Mouse (Mus musculus): ENCODE measurements around the gene Ccdc12. TPM values are rescaled to one million over a fixed set of nuclear protein-coding genes. Genes with fewer than 3 reads are reported as not detected.

Ccdc12 gene
- polyA plus RNA-seq, 1 experiment = 34.4 TPM

GRCm38 (mm10) chr9:110643787-110644186 lies 12.5 kb upstream of the Ccdc12 start:
- H3K4me1 ChIP-seq (ENCODE audit: control insufficient read depth, insufficient read depth, low read length) = no peaks in the 10 kb centered on the region
- TF ChIP-seq POLR2A (IDR thresholded peaks at IDR 0.05; ENCODE audit: low read depth, low read length) = no peak
- no peak overlapping the region for H3K4me3 ChIP-seq (ENCODE audit: insufficient read depth, low read length)
- H3K27ac ChIP-seq (ENCODE audit: insufficient read depth, low read length) = no peak overlapping the region

GRCm38 (mm10) chr9:110644295-110644694 lies 12.0 kb upstream of the Ccdc12 start:
- no peak overlapping the region for H3K27ac ChIP-seq (ENCODE audit: insufficient read depth, low read length)
- no peaks in the 10 kb centered on the region for H3K4me1 ChIP-seq (ENCODE audit: control insufficient read depth, insufficient read depth, low read length)
- TF ChIP-seq POLR2A (IDR thresholded peaks at IDR 0.05; ENCODE audit: low read depth, low read length) (no peak), CTCF (IDR thresholded peaks at IDR 0.05; ENCODE audit: borderline replicate concordance, insufficient read depth, low read length) (no peak)
- H3K4me3 ChIP-seq (ENCODE audit: insufficient read depth, low read length) = no peak overlapping the region

- TF ChIP-seq POLR2A (IDR thresholded peaks at IDR 0.05; ENCODE audit: low read depth, low read length) = no peak
- TF ChIP-seq CTCF (IDR thresholded peaks at IDR 0.05; ENCODE audit: borderline replicate concordance, insufficient read depth, low read length) = no peak
- Histone ChIP-seq H3K4me3 (ENCODE audit: insufficient read depth, low read length) (no peak overlapping the region), H3K4me1 (ENCODE audit: control insufficient read depth, insufficient read depth, low read length) (no peaks in the 10 kb centered on the region), H3K27ac (ENCODE audit: insufficient read depth, low read length) (no peak overlapping the region)
Measured at GRCm38 (mm10) chr9:110645219-110645618, 11.1 kb upstream of the Ccdc12 start.

- TF ChIP-seq CTCF (IDR thresholded peaks at IDR 0.05; ENCODE audit: borderline replicate concordance, insufficient read depth, low read length) (no peak), POLR2A (IDR thresholded peaks at IDR 0.05; ENCODE audit: low read depth, low read length) (no peak)
- Histone ChIP-seq H3K4me1 (ENCODE audit: control insufficient read depth, insufficient read depth, low read length) (no peaks in the 10 kb centered on the region; the same call in 1 of the 2 replicates), H3K27ac (ENCODE audit: insufficient read depth, low read length) (no peak overlapping the region), H3K4me3 (ENCODE audit: insufficient read depth, low read length) (no peak overlapping the region)
Measured at GRCm38 (mm10) chr9:110649775-110650174, 6.5 kb upstream of the Ccdc12 start.

- TF ChIP-seq POLR2A (IDR thresholded peaks at IDR 0.05; ENCODE audit: low read depth, low read length) (no peak), CTCF (IDR thresholded peaks at IDR 0.05; ENCODE audit: borderline replicate concordance, insufficient read depth, low read length) (no peak)
- no peak overlapping the region for H3K4me3 ChIP-seq (ENCODE audit: insufficient read depth, low read length)
- no peaks in the 10 kb centered on the region; the same call in 1 of the 2 replicates for H3K4me1 ChIP-seq (ENCODE audit: control insufficient read depth, insufficient read depth, low read length)
- H3K27ac ChIP-seq (ENCODE audit: insufficient read depth, low read length) = no peak overlapping the region
Measured at GRCm38 (mm10) chr9:110651931-110652722, 4.2 kb upstream of the Ccdc12 start.

GRCm38 (mm10) chr9:110652963-110653654 lies 3.2 kb upstream of the Ccdc12 start:
- TF ChIP-seq CTCF (IDR thresholded peaks at IDR 0.05; ENCODE audit: borderline replicate concordance, insufficient read depth, low read length) (no peak), POLR2A (IDR thresholded peaks at IDR 0.05; ENCODE audit: low read depth, low read length) (no peak)
- H3K27ac ChIP-seq (ENCODE audit: insufficient read depth, low read length) = no peak overlapping the region
- H3K4me3 ChIP-seq (ENCODE audit: insufficient read depth, low read length) = peak overlapping the region; percentile 37
- H3K4me1 ChIP-seq (ENCODE audit: control insufficient read depth, insufficient read depth, low read length) = peaks cover 3% of the 10 kb centered on the region; the same call in 1 of the 2 replicates

- Histone ChIP-seq H3K4me3 (ENCODE audit: insufficient read depth, low read length) (peak within 1 kb of the TSS; percentile 37), H3K27ac (ENCODE audit: insufficient read depth, low read length) (no peak within 1 kb of the TSS), H3K4me1 (ENCODE audit: control insufficient read depth, insufficient read depth, low read length) (peaks cover 3% of the 10 kb centered on the region; the same call in 1 of the 2 replicates)
- TF ChIP-seq CTCF (IDR thresholded peaks at IDR 0.05; ENCODE audit: borderline replicate concordance, insufficient read depth, low read length) (no peak), POLR2A (IDR thresholded peaks at IDR 0.05; ENCODE audit: low read depth, low read length) (peak; percentile 39)
Measured at GRCm38 (mm10) chr9:110653655-110654461, 2.4 kb upstream of the Ccdc12 start, which contains the start of gene Nbeal2. Gene Nbeal2 (minus strand): TSS chr9:110654161.

- no peak overlapping the region for H3K27ac ChIP-seq (ENCODE audit: insufficient read depth, low read length)
- no peak for TF ChIP-seq CTCF (IDR thresholded peaks at IDR 0.05; ENCODE audit: borderline replicate concordance, insufficient read depth, low read length)
- no peak for TF ChIP-seq POLR2A (IDR thresholded peaks at IDR 0.05; ENCODE audit: low read depth, low read length)
- peaks cover 3% of the 10 kb centered on the region; the same call in 1 of the 2 replicates for H3K4me1 ChIP-seq (ENCODE audit: control insufficient read depth, insufficient read depth, low read length)
- no peak overlapping the region for H3K4me3 ChIP-seq (ENCODE audit: insufficient read depth, low read length)
Measured at GRCm38 (mm10) chr9:110654726-110655650, 1.3 kb upstream of the Ccdc12 start.
